Mouse (Mus musculus): Measurements from ENCODE around the gene Cdk12.
"Not testable (repeated sequence)": the region's sequence is repeated elsewhere in the genome, so short reads cannot be mapped to it uniquely, and the experiment has no call there.

The Cdk12 gene

GRCm38 (mm10) chr11:98202641-98203350 is at the start of gene Cdk12:
Gene Cdk12 (plus strand): TSS chr11:98203059.
- in situ Hi-C loops (cut with MboI, MseI), result loop anchor here (25.0 kb wide), 1 partner anchor 610 kb away; the partner anchor contains the start of gene Casc3

DNA sequence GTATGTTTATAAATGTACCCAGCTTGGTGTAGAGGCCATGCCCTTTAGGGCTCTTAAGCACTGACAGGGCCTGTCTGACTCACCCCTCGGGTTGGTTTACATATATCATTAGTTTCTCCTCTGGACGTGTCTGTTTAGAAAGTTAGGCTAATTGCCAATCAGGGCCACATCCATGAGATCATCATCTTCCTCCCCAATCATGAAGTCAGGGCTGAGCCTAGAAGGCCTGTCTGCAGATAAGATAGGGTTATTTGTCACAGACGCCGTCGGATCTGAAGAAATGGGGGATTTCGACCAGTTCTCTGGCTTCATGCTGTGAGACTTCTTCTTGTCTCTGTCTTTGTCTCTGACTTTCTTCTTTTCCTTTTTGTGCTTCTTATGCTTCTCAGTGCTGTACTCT is 47.8 kb upstream of the Cdk12 start:
- in situ Hi-C loops (cut with MboI, MseI), result no loop called here

DNA sequence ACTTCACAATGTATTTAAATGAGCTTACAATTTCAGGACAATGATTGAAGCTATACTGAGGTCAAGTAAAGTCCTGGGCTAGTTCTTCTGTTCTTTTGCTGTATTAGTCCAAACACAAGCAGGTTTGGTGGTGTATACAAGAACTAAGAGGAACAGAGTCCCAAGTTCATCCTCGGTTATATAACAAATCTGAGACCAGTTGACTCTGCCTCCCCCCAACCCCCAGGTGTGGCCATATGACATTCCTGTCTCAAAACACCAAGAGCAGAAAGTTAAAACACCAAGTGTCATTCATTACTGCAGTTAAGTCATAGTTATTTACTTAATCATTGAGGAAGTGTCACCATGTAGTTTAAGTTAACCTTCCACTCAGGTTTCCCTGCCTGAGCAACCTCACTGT is 34.5 kb upstream of the Cdk12 start:
- in situ Hi-C loops (cut with MboI, MseI), result loop anchor here (5.0 kb wide), 1 partner anchor 56 kb away; no protein-coding TSS in a partner anchor

DNA sequence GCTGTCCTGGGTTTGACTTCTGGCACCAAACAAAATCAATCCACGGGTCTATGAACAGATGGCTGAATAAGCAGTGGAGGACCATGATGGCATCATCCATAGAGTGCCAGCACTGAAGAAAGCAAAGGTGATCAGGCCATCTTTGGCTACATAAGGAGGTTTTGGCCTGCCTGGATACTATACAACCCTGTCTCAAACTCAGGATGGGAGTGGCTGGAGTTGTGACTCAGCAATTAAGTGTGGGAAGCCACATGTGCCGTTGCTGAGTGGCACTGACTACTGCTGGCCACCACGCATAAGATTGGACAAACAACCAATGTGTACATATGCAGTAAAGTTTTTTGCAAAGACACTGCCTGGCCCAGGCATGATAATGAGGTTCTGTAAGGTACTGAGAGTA is 20.7 kb upstream of the Cdk12 start:
- in situ Hi-C loops (cut with MboI, MseI), result not testable (repeated sequence)

GRCm38 (mm10) chr11:98187640-98188395 is 15.0 kb upstream of the Cdk12 start:
- in situ Hi-C loops (cut with MboI, MseI), result no loop called here

GRCm38 (mm10) chr11:98190820-98191219 is 12.0 kb upstream of the Cdk12 start:
- in situ Hi-C loops (cut with MboI, MseI), result loop anchor here (10.0 kb wide), 1 partner anchor 1366 kb away; the partner anchor contains the start of gene Nfe2l1

DNA sequence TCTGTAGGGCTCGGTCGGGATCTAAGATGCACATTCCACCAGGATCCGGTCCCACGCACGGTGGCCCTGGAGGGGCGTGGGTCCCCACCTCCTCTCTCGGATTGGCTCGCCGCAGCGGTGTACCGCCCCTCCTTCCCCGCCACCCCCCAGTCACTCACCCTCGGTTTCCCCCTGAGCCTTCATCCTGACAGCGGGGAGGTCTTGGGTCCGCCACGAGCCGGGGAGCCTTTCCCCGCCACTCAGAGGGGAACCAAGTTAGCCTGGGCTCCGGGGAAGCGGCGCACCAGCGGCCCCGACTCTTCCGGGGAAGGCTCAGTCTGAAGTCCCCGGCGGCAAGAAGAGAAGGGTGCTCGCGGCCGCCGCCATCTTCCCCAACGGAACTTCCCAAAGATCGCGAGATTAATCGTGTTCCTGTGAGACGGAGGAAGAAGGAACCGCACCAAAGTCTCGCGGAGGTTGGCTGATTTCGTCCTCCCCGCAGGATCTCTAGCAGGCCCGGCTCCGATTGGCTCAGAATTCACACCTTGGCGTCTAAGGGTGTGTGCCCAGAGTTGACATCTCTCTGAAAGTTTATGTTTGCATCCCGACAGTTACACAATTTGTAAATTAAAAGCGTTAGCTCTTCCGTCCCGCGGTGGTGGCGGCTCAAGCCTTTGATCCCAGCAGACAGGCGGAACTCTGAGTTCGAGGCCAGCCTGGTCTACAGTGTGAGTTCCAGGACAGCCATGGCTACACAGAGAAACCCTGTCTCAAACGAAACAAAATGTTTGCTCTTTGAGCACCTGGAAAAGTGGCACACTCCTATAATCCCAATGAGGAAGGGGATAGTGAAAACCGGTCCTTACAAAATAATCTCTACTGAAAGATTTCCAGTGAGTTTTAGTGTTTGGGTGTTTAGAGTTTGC is 9.7 kb upstream of the Cdk12 start, which contains the start of gene Med1:
Gene Med1, minus strand, starts transcription at position 393 of the 905 bp plus-strand sequence.
- in situ Hi-C loops (cut with MboI, MseI), result loop anchor here (10.0 kb wide), 1 partner anchor 1368 kb away; the partner anchor contains the start of gene Nfe2l1

DNA sequence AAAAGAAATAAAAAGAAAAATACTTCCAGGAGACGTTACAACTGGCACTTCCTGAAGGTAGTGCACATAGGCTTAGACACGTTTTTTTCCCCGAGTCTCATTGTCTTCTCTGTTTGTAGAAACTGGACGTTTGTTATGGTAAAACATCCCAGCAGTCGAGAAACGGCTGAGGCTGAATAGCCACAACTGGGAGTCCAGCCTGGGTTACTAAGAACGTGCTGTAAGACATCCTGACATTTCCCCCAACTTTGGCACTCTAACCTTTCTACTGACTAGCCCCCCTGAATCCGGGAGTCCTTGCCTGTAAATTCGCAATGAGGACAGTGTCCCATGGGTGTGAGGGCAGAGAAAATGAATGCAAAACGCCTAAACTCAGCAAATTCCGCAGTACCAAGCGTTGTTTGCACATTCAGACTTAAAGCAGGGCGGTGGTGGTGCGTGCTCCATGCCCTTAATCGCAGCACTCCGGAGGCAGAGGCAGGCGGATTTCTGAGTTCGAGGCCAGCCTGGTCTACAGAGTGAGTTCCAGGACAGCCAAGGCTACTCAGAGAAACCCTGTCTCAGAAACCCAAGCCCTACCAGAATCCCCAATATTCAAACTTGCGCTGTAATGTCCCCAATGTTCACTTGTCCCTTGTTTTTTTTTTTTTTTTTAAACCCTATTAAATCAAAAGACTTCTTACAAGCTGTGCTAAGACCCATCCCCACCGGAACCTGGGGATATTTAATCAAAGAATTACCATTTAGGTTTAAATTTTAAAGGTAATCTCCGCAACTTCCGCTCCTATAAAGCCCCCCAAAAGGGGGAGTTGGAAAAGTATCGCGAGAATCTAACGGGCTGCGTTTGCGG is 843 bp upstream of the Cdk12 start:
- in situ Hi-C loops (cut with MboI, MseI), result loop anchor here (25.0 kb wide), 1 partner anchor 610 kb away; the partner anchor contains the start of gene Casc3

GRCm38 (mm10) chr11:98203351-98203911 is 572 bp downstream of the Cdk12 start:
- in situ Hi-C loops (cut with MboI, MseI), result loop anchor here (25.0 kb wide), 1 partner anchor 609 kb away; the partner anchor contains the start of gene Casc3

GRCm38 (mm10) chr11:98203931-98204421 is 1.1 kb downstream of the Cdk12 start:
- in situ Hi-C loops (cut with MboI, MseI), result loop anchor here (25.0 kb wide), 1 partner anchor 608 kb away; the partner anchor contains the start of gene Casc3

DNA sequence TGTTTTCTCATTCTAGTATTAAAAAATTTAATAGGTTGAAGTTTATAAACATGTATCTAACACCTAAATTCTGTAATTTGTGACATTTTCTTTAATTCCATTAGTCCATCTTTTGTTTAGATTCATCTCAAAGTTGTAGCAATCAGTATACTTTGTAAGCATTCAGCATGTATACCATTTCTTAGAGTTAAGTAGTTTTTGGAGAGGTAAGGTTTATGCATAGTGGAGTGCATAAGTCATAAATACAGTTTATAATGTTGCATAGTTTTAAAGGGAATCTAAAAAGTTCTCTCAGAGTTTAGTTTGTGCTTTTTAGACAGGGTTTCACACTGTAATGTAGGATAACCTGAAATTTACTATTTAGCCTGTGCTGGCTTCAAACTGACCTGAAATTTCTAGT is 2.6 kb downstream of the Cdk12 start:
- in situ Hi-C loops (cut with MboI, MseI), result loop anchor here (25.0 kb wide), 1 partner anchor 607 kb away; the partner anchor contains the start of gene Casc3

DNA sequence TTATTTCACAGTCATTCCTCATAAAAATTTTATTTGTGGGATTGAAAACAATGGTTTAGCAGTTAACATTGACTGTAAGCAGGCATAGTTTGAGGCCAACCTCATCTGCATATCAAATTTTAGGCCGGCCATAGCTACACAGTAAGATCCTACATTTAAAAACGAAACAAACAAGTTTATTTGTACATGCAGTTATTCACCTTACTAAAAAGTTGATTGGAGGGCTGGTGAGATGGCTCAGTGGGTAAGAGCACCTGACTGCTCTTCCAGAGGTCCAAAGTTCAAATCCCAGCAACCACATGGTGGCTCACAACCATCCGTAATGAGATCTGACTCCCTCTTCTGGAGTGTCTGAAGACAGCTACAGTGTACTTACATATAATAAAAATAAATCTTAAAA is 3.4 kb downstream of the Cdk12 start:
- in situ Hi-C loops (cut with MboI, MseI), result loop anchor here (25.0 kb wide), 1 partner anchor 606 kb away; the partner anchor contains the start of gene Casc3

GRCm38 (mm10) chr11:98209661-98210060 is 6.8 kb downstream of the Cdk12 start:
- in situ Hi-C loops (cut with MboI, MseI), result loop anchor here (25.0 kb wide), 1 partner anchor 603 kb away; the partner anchor contains the start of gene Casc3

DNA sequence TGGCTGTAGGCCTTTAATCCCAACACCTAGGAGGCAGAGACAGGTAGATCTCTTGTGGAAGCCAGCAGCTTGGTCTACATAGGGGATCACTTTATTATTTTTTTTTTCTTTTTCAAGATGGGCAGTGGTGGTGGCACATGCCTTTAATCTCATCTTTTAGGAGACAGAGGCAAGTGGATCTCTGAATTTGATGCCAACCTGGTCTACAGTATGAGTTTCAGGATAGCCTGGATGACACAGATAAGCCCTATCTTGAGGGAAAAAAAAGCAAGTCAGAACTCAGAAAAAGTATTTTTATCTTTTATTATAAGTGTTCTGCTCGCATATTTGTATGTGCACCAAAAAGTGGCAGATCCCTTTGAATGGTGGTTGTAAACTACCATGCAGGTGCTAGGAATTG is 10.5 kb downstream of the Cdk12 start:
- in situ Hi-C loops (cut with MboI, MseI), result loop anchor here (25.0 kb wide), 1 partner anchor 599 kb away; the partner anchor contains the start of gene Casc3

DNA sequence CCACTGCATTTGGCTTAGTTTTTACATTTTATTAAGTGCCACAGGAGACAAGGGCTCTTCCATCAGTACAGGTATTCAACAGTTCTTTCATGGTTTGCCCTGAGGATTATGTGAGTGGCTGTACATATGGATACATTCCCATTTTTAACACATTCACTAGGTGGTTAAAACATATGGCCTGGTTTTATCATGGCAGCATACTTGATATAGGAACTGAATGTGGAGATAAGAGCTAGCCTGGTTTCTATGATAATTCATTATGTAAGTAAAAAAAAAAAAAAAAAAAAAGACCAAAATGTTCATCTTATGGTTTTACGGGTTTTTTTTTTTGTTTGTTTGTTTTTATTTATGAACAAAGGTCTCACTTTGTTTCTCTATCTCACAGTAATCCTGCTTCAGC is 23.5 kb downstream of the Cdk12 start:
- in situ Hi-C loops (cut with MboI, MseI), result loop anchor here (10.0 kb wide), 1 partner anchor 1062 kb away; no protein-coding TSS in a partner anchor

- in situ Hi-C loops (cut with MboI, MseI), result no loop called here
Measured at GRCm38 (mm10) chr11:98238416-98238815, 35.6 kb downstream of the Cdk12 start.

DNA sequence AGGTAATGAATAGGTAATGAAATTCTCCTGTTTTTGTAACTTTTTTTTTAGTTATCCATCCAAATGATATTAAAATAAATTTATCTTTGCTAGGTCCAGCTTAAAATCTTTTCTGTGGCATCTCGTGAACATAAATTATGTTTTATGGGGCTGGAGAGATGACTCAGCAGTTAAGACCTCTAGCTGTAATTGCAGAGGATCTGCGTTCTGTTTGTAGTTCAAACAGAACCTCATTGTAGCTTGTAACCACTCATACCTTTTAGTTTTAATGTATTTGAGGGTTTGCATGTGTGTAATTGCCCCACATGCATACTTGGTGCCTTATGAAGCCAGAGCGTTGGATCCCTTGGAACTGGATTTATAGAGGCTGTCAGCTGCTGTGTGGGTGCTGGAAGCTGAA is 36.1 kb downstream of the Cdk12 start:
- in situ Hi-C loops (cut with MboI, MseI), result no loop called here

- in situ Hi-C loops (cut with MboI, MseI), result not testable (repeated sequence)
Measured at GRCm38 (mm10) chr11:98242910-98243309, 40.1 kb downstream of the Cdk12 start.

DNA sequence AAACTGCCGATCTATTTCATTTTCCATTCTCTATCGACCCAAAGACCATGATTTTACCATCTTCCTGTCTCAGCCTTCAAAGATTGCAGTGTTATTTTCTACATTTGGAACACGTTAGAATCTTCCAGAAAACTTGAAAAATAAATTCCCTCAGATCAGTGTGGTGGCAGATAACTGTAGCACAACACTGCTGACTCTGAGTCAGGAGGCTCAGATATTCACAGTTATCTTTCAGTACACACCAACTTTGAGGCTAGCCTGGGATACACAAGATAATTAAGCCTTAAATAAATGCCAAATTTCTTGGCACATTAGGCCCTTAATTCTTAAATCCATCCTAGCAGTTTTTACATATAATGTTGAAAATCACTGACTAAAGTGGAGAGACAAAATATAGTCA is 41.6 kb downstream of the Cdk12 start:
- in situ Hi-C loops (cut with MboI, MseI), result no loop called here
